In genomic region chr6:145445811-145446500, GRCm38 (mm10) we compare ENCODE assay signal across 11 mouse cellular contexts.
DNase-seq lines count a peak whose midpoint lies in the region; ATAC-seq and TF ChIP-seq lines count a peak whose summit lies in the region.
"Had no signal": no experiment of that assay in that cellular context is flagged by ENCODE, and none has a peak within 500 bp of the region (broad histone marks: within the 10 kb centered on the region; RNA-seq: fewer than 3 reads in every experiment).

No protein-coding gene starts in this region.

- peaks cover 5% of the 10 kb centered on the region for H3K4me1 ChIP-seq in heart, adult 2 months (ENCODE audit: control insufficient read depth, insufficient read depth, low read length)
- peaks cover 50% of the 10 kb centered on the region for H3K4me1 ChIP-seq in embryonic facial prominence, embryonic 14.5 days (ENCODE audit: control insufficient read depth, insufficient read depth, low read length)
- H3K4me1 ChIP-seq in hindbrain, postnatal 0 days (ENCODE audit: insufficient read depth, low read length) = 0 out of 2 replicates have a peak, but pooled peaks cover 6% of the 10 kb centered on the region

- TF ChIP-seq EP300 in heart, adult 2 months (IDR thresholded peaks at IDR 0.05; ENCODE audit: insufficient read depth, low read depth, low read length) = no peak

- 61% methylated on average over 8 of the region's 8 CpGs for WGBS in heart, adult 2 months
- 50% methylated on average over 8 of the region's 8 CpGs for WGBS in embryonic facial prominence, embryonic 14.5 days
- WGBS in hindbrain, postnatal 0 days = 65% methylated on average over 8 of the region's 8 CpGs

- no peaks in the 10 kb centered on the region for H3K9me3 ChIP-seq in embryonic facial prominence, embryonic 14.5 days (ENCODE audit: control insufficient read depth, low read length)
- H3K9me3 ChIP-seq in hindbrain, postnatal 0 days (ENCODE audit: low read length) = no peaks in the 10 kb centered on the region

- H3K27ac ChIP-seq in heart, adult 2 months = peak overlapping the region; percentile 13; the same call in 1 of the 2 replicates
- H3K27ac ChIP-seq in embryonic facial prominence, embryonic 14.5 days (replicated peaks; ENCODE audit: low read depth, low read length) = peak overlapping the region; percentile 65
- no peak overlapping the region for H3K27ac ChIP-seq in hindbrain, postnatal 0 days
- H3K27ac ChIP-seq: left cerebral cortex, adult 2 months had no signal

- no peaks in the 10 kb centered on the region for H3K27me3 ChIP-seq in heart, adult 2 months (ENCODE audit: control insufficient read depth, insufficient read depth, low read length)
- H3K27me3 ChIP-seq in embryonic facial prominence, embryonic 14.5 days (replicated peaks; ENCODE audit: control insufficient read depth, insufficient read depth, low read length) = no peaks in the 10 kb centered on the region
- H3K27me3 ChIP-seq in hindbrain, postnatal 0 days (ENCODE audit: insufficient read depth, low read length) = no peaks in the 10 kb centered on the region
- H3K27me3 ChIP-seq: CH12.LX had no signal

- TF ChIP-seq POLR2A in heart, adult 2 months (IDR thresholded peaks at IDR 0.05; ENCODE audit: insufficient read depth, low read depth, low read length) = no peak

- intact Hi-C loops in heart, adult 2 months (cut with DNase I) = no loop called here

- no peak overlapping the region for H3K9ac ChIP-seq in heart, adult 2 months (ENCODE audit: low read depth, low read length)
- H3K9ac ChIP-seq in embryonic facial prominence, embryonic 14.5 days (ENCODE audit: low read depth, low read length) = no peak overlapping the region
- H3K9ac ChIP-seq in hindbrain, postnatal 0 days (replicated peaks; ENCODE audit: low read length) = no peak overlapping the region

- H3K79me2 ChIP-seq in heart, adult 2 months (replicated peaks; ENCODE audit: control insufficient read depth, insufficient read depth, low read length) = no peaks in the 10 kb centered on the region

- TF ChIP-seq CTCF in heart, adult 2 months (IDR thresholded peaks at IDR 0.05) = no peak
- TF ChIP-seq CTCF in hindbrain, postnatal 0 days (IDR thresholded peaks at IDR 0.05; ENCODE audit: low read depth) = no peak

- no peak overlapping the region for H3K4me3 ChIP-seq in heart, adult 2 months
- H3K4me3 ChIP-seq in embryonic facial prominence, embryonic 14.5 days (ENCODE audit: low read depth, low read length) = no peak overlapping the region
- no peak overlapping the region for H3K4me3 ChIP-seq in hindbrain, postnatal 0 days (ENCODE audit: low read length)
- H3K4me3 ChIP-seq: left cerebral cortex, adult 2 months had no signal

- peak; percentile 37 to 63 for DNase-seq in heart, adult 2 months
- no peak for DNase-seq in heart, postnatal 4 days
- DNase-seq in MN1 (ENCODE audit: low spot score) = peak; percentile 70
- peak; percentile 86 for DNase-seq in embryonic facial prominence, embryonic 14.5 days (ENCODE audit: low spot score)
- DNase-seq in kidney, postnatal 14 days = peak; percentile 33
- DNase-seq in hindbrain, postnatal 0 days (ENCODE audit: low spot score) = no peak
- no peak for DNase-seq in spleen, postnatal 14 days (ENCODE audit: low spot score in 2 of 2)
- no peak for DNase-seq in layer of hippocampus, postnatal 25 days (ENCODE audit: extremely low spot score in 1 of 2, low spot score in 1 of 2)
- DNase-seq: midbrain, embryonic 14.5 days had no signal

- ATAC-seq in embryonic facial prominence, embryonic 14.5 days (ENCODE audit: low read depth) = peak; percentile 56
- no peak for ATAC-seq in hindbrain, postnatal 0 days

- H3K4me2 ChIP-seq in embryonic facial prominence, embryonic 14.5 days (ENCODE audit: low read depth, low read length) = no peak overlapping the region
- H3K4me2 ChIP-seq in hindbrain, postnatal 0 days (ENCODE audit: low read depth, low read length) = no peak overlapping the region

- no peaks in the 10 kb centered on the region for H3K36me3 ChIP-seq in heart, adult 2 months (ENCODE audit: control insufficient read depth, insufficient read depth, low read length)
- H3K36me3 ChIP-seq in embryonic facial prominence, embryonic 14.5 days (ENCODE audit: control insufficient read depth, insufficient read depth, low read length) = no peaks in the 10 kb centered on the region
- H3K36me3 ChIP-seq in hindbrain, postnatal 0 days (ENCODE audit: insufficient read depth, low read length) = no peaks in the 10 kb centered on the region

Comparison
In these comparisons a context has a peak if more than half of its experiments do, and no peak if none do; other contexts are left out.
1. DNase-seq: peak in heart, adult 2 months (2 of 2), MN1 (single experiment), embryonic facial prominence, embryonic 14.5 days (single experiment) and kidney, postnatal 14 days (single experiment); none in heart, postnatal 4 days (single experiment), hindbrain, postnatal 0 days (single experiment), spleen, postnatal 14 days (0 of 2) and layer of hippocampus, postnatal 25 days (0 of 2).